Mouse (Mus musculus): ENCODE results near the gene Zfp146. TPM values are rescaled to one million over a fixed set of nuclear protein-coding genes. Genes with fewer than 3 reads are reported as not detected.

The Zfp146 gene
- polyA plus RNA-seq, 1 experiment from 2014 or later = 17.4 TPM

DNA sequence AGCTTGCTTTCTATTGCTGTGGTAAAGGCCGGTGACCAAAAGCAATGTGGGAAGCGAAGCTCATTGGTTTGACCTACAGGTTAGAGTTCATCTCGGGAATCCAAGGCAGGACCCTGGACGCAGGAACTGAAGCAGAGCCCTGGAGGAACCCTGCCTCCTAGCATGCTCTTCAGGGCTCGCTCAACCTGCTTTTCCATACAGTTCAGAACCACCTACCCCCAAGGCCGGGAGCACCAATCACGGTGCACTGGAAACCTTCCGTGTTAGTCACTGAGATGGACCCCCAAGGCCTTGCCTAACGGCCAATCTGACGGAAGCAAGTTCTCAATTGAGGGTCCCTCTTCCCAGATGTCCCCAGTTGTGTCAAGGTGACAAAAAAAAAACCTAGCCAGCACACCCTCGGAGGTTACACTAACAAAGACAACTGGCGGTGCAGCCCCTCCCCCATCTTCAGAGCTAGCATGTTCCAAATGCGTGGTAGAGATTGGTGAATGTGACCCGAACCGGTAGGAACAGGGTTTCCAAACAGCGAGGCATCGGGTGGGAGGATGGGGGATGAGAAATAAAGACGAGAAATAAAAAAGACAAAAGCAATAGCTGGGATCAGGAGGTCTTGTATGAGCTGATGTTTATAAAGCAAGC, 30.1 kb upstream of the Zfp146 start:
- H3K4me2 ChIP-seq = no peak overlapping the region
- 68% methylated on average over 18 of the region's 18 CpGs for WGBS
- ATAC-seq (ENCODE audit: insufficient number of reproducible peaks, low FRiP score, low TSS enrichment, low read depth) = no peak
- no peaks in the 10 kb centered on the region for H3K9me3 ChIP-seq
- H3K4me3 ChIP-seq = no peak overlapping the region
- peaks cover 16% of the 10 kb centered on the region; the same call in 1 of the 2 replicates for H3K4me1 ChIP-seq
- H3K36me3 ChIP-seq = no peaks in the 10 kb centered on the region
- no peak overlapping the region for H3K27ac ChIP-seq
- no peaks in the 10 kb centered on the region for H3K27me3 ChIP-seq
- H3K9ac ChIP-seq = no peak overlapping the region

DNA sequence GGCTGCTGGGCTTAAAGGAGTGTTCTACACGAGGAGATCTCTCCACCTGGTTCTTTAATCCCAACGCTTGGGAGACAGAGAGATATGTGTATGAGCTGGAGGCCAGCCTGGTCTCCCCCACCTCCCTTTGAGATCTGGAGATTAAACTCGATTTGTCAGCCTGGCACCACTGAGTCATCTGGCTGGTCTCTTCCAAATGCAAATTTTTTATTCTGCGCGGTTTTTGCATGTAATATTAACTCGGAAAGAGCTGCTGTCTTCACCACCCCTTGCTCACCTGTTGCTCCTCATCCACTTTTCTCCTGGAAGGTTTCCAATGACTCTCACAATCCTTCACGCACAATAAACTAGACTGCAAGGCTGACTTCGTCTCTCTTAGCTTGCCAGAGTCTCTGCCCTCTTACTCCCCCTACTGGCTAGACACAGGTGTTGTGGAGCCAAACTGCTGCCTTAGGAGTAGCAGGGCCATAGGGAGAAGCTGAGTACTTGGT, 29.0 kb upstream of the Zfp146 start, which contains the start of gene Capns1:
Gene Capns1 (minus strand): TSS at position 331 of the 491 bp plus-strand sequence.
- no peaks in the 10 kb centered on the region for H3K36me3 ChIP-seq
- no peak within 1 kb of the TSS for H3K9ac ChIP-seq
- peak within 1 kb of the TSS; percentile 8; the same call in 1 of the 2 replicates for H3K4me2 ChIP-seq
- peak within 1 kb of the TSS; percentile 27; the same call in 1 of the 2 replicates for H3K27ac ChIP-seq
- WGBS = 8% methylated on average over 8 of the region's 8 CpGs
- H3K27me3 ChIP-seq = no peaks in the 10 kb centered on the region
- peak; percentile 41; the same call in 1 of the 2 replicates for ATAC-seq (ENCODE audit: insufficient number of reproducible peaks, low FRiP score, low TSS enrichment, low read depth)
- H3K9me3 ChIP-seq = no peaks in the 10 kb centered on the region
- H3K4me1 ChIP-seq = peaks cover 18% of the 10 kb centered on the region
- H3K4me3 ChIP-seq = peak within 1 kb of the TSS; percentile 7; the same call in 1 of the 2 replicates

DNA sequence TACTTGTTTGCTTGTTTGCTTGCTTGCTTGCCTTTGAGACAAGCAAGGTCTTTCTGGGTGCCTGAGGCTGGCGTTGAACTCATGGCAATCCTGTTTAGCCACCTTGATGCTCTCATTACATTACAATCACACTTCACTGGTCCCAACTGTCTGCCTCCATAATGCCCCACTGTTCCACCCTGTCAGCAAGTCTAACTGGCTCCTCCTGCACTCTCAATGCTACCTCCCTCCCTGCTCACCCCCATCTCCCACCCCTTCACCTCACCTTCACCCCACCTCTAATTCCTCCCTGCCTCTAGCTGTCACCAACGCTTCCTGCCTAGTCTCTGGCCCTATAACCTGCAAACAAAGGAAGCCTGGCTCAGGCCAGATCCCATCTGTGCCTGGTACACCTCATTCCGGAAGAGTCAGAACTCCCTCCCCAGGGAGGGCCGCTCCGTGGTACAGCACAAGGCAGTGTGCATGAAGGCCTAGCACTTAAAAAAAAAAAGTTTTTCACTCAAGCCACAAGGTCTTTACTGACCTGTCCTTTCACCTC, 28.1 kb upstream of the Zfp146 start:
- H3K9me3 ChIP-seq = no peaks in the 10 kb centered on the region
- no peak overlapping the region for H3K4me2 ChIP-seq
- peak overlapping the region; percentile 27; the same call in 1 of the 2 replicates for H3K27ac ChIP-seq
- H3K9ac ChIP-seq = no peak overlapping the region
- no peaks in the 10 kb centered on the region for H3K27me3 ChIP-seq
- peaks cover 2% of the 10 kb centered on the region; the same call in 1 of the 2 replicates for H3K36me3 ChIP-seq
- H3K4me1 ChIP-seq = peaks cover 27% of the 10 kb centered on the region
- ATAC-seq (ENCODE audit: insufficient number of reproducible peaks, low FRiP score, low TSS enrichment, low read depth) = no peak
- no peak overlapping the region for H3K4me3 ChIP-seq
- WGBS = 60% methylated on average over 5 of the region's 5 CpGs

DNA sequence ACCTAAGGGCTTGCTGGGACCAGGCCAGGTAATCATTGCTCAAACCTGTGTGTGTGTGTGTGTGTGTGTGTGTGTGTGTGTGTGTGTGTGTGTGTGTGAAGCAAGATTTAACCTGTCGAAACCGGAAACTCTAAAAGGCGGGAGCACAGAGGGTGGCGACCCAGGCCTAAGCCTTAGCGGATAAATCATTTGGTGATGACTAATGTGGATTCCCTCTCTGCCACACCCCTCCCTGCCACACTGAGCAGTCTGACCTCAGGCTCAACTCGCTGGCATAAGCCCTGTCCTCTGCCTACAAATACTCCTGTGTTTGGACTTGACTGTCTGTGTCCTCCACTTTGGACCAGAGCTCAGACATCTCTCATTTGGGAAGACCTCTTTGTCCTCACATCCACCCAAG, 26.6 kb upstream of the Zfp146 start:
- no peak overlapping the region for H3K4me2 ChIP-seq
- WGBS = 51% methylated on average over 6 of the region's 6 CpGs
- no peak for ATAC-seq (ENCODE audit: insufficient number of reproducible peaks, low FRiP score, low TSS enrichment, low read depth)

DNA sequence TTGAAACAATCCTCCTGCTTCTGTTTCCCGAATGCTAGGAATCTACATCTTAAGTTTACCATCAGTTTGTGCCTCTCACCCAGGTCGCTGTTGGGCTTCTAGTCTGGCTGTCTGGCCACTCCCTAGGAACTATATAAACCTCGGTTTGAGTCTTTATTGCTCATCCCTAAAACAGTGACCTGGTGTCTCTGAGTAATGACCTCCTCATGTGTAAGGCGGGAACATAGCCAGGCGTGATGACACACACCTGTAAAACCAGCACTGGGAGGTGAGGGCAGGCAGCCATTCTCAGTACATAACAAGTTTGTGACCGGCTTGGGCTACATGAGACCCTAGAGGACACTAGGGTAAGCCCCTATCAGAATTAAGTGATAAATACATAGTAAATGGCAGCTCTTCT, 25.9 kb upstream of the Zfp146 start:
- H3K4me1 ChIP-seq = peaks cover 32% of the 10 kb centered on the region
- H3K4me2 ChIP-seq = peak overlapping the region; percentile 64
- H3K27ac ChIP-seq = no peak overlapping the region
- H3K9me3 ChIP-seq = no peaks in the 10 kb centered on the region
- H3K4me3 ChIP-seq = peak overlapping the region; percentile 81; the same call in 1 of the 2 replicates
- ATAC-seq (ENCODE audit: insufficient number of reproducible peaks, low FRiP score, low TSS enrichment, low read depth) = no peak
- WGBS = 53% methylated on average over 6 of the region's 6 CpGs
- H3K36me3 ChIP-seq = peaks cover 24% of the 10 kb centered on the region
- no peak overlapping the region for H3K9ac ChIP-seq
- H3K27me3 ChIP-seq = no peaks in the 10 kb centered on the region

More for the DNA sequence above, 26.6 kb upstream of the Zfp146 start:
- no peak overlapping the region for H3K9ac ChIP-seq
- peaks cover 17% of the 10 kb centered on the region for H3K36me3 ChIP-seq
- peaks cover 32% of the 10 kb centered on the region for H3K4me1 ChIP-seq
- H3K4me3 ChIP-seq = no peak overlapping the region
- no peak overlapping the region for H3K27ac ChIP-seq
- H3K27me3 ChIP-seq = no peaks in the 10 kb centered on the region
- H3K9me3 ChIP-seq = no peaks in the 10 kb centered on the region

GRCm38 (mm10) chr7:30194884-30195283, 25.3 kb upstream of the Zfp146 start:
- Histone ChIP-seq H3K27ac (peak overlapping the region; percentile 93), H3K9me3 (no peaks in the 10 kb centered on the region), H3K4me1 (peaks cover 32% of the 10 kb centered on the region), H3K4me3 (peak overlapping the region; percentile 81), H3K4me2 (peak overlapping the region; percentile 64), H3K9ac (peak overlapping the region; percentile 77), H3K36me3 (peaks cover 30% of the 10 kb centered on the region), H3K27me3 (no peaks in the 10 kb centered on the region)
- WGBS = under 1% methylated on average over 28 of the region's 28 CpGs
- peak; percentile 89 for ATAC-seq (ENCODE audit: insufficient number of reproducible peaks, low FRiP score, low TSS enrichment, low read depth)

GRCm38 (mm10) chr7:30194101-30194831, 24.7 kb upstream of the Zfp146 start:
- Histone ChIP-seq H3K9me3 (no peaks in the 10 kb centered on the region), H3K4me1 (peaks cover 32% of the 10 kb centered on the region), H3K9ac (peak overlapping the region; percentile 77), H3K27me3 (no peaks in the 10 kb centered on the region), H3K4me3 (peak overlapping the region; percentile 81), H3K27ac (peak overlapping the region; percentile 93), H3K4me2 (peak overlapping the region; percentile 64), H3K36me3 (peaks cover 32% of the 10 kb centered on the region)
- ATAC-seq (ENCODE audit: insufficient number of reproducible peaks, low FRiP score, low TSS enrichment, low read depth) = no peak
- under 1% methylated on average over 26 of the region's 26 CpGs for whole genome bisulfite sequencing

DNA sequence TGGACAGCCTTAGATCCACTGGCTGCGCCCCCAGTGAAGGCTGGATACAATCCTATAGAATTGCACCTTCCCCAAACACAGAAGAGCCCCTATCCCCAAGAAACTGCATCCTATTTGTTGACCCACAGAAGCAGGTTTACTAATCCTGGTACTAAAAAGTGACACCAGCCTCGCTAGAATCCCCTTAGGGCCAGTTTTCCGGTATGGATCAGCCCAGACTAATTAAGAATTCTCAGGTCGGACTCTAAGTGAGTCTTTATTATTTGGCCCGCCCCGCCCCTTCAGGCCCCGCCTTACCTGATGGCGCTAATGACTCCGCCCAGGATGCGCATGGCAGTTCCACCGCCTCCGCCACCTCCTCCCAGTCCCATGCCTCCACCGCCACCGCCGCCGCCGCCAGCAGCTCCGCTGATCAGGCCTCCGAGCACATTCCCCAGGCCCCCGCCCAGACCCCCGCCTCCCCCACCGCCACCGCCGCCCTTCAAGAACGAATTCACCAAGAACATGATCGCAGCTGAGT, 24.1 kb upstream of the Zfp146 start:
- Histone ChIP-seq H3K27ac (peak overlapping the region; percentile 93), H3K4me1 (peaks cover 32% of the 10 kb centered on the region), H3K9me3 (no peaks in the 10 kb centered on the region), H3K4me2 (peak overlapping the region; percentile 64), H3K4me3 (peak overlapping the region; percentile 81), H3K36me3 (peaks cover 38% of the 10 kb centered on the region), H3K9ac (peak overlapping the region; percentile 20), H3K27me3 (no peaks in the 10 kb centered on the region)
- WGBS = under 1% methylated on average over 26 of the region's 26 CpGs
- ATAC-seq (ENCODE audit: insufficient number of reproducible peaks, low FRiP score, low TSS enrichment, low read depth) = no peak

GRCm38 (mm10) chr7:30193013-30193412, 23.5 kb upstream of the Zfp146 start:
- 23% methylated on average over 9 of the region's 9 CpGs for WGBS
- H3K27ac ChIP-seq = peak overlapping the region; percentile 93

DNA sequence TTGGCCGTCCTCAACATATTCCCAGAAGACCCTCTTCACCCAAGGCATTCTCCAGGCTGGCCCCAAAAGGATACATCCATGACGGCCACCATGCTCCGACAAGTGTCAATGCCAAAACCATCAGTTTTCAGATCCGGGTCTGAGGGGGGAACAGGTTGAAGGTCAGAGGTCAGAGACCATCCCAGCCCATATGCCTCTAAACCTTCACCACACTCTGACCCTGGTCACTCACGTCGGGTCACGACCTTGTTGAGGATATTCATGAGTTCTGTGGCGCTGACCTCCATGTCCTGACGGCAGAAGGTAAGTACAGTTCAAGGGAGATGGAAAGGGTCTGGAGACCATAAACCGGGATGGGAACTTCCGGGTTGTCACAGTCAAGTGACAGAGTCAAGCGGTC, 22.5 kb upstream of the Zfp146 start:
- Histone ChIP-seq H3K27ac (no peak overlapping the region), H3K4me3 (no peak overlapping the region), H3K27me3 (no peaks in the 10 kb centered on the region), H3K4me2 (no peak overlapping the region), H3K4me1 (peaks cover 23% of the 10 kb centered on the region), H3K9me3 (no peaks in the 10 kb centered on the region), H3K36me3 (peaks cover 53% of the 10 kb centered on the region), H3K9ac (no peak overlapping the region)
- WGBS = 89% methylated on average over 12 of the region's 12 CpGs
- no peak for ATAC-seq (ENCODE audit: insufficient number of reproducible peaks, low FRiP score, low TSS enrichment, low read depth)

More at GRCm38 (mm10) chr7:30193013-30193412, 23.5 kb upstream of the Zfp146 start:
- Histone ChIP-seq H3K36me3 (peaks cover 44% of the 10 kb centered on the region), H3K4me1 (peaks cover 28% of the 10 kb centered on the region), H3K4me3 (peak overlapping the region; percentile 81), H3K4me2 (peak overlapping the region; percentile 64), H3K9me3 (no peaks in the 10 kb centered on the region), H3K9ac (0 out of 2 replicates have a peak overlapping the region, but pooled peaks have one; percentile 20), H3K27me3 (no peaks in the 10 kb centered on the region)
- ATAC-seq (ENCODE audit: insufficient number of reproducible peaks, low FRiP score, low TSS enrichment, low read depth) = no peak

GRCm38 (mm10) chr7:30189116-30189491, 19.6 kb upstream of the Zfp146 start:
- Histone ChIP-seq H3K4me3 (no peak overlapping the region), H3K27me3 (no peaks in the 10 kb centered on the region), H3K4me2 (no peak overlapping the region), H3K36me3 (peaks cover 75% of the 10 kb centered on the region), H3K9me3 (no peaks in the 10 kb centered on the region), H3K9ac (no peak overlapping the region), H3K4me1 (peaks cover 22% of the 10 kb centered on the region), H3K27ac (no peak overlapping the region)
- WGBS = 74% methylated on average over 4 of the region's 4 CpGs
- ATAC-seq (ENCODE audit: insufficient number of reproducible peaks, low FRiP score, low TSS enrichment, low read depth) = no peak

Data from limb, embryonic 15.5 days (tissue).